Mouse (Mus musculus) stomach, embryonic 14.5 days (tissue): ENCODE measurements around the gene Herc4. TPM values are rescaled to one million over a fixed set of nuclear protein-coding genes. Genes with fewer than 3 reads are reported as not detected.
A peak's percentile ranks its signal among the peaks of the same experiment; 100 is the strongest.

ENCODE experiments used
- ATAC-seq: fragments of 200-750 bp; cut with Nextera tagmentation; 2 replicates; pipeline ENCODE4 v1.8.0; 2017; ENCODE audit warnings: low read depth, moderate TSS enrichment; ENCODE audit not compliant: insufficient number of reproducible peaks, insufficient read depth, low FRiP score
- H3K27ac ChIP-seq: fragments of 300-500 bp; sonication (generic); 2 replicates; pipeline ENCODE4 v1.5.1; 2014; ENCODE audit warnings: mild to moderate bottlenecking, low read length, moderate library complexity, mixed read lengths
- H3K27me3 ChIP-seq: fragments of 300-500 bp; sonication (generic); 2 replicates; pipeline ENCODE4 v1.6.1; 2014; ENCODE audit warnings: low read length, control low read depth, mixed read lengths; ENCODE audit not compliant: control insufficient read depth, insufficient read depth
- H3K36me3 ChIP-seq: fragments of 300-500 bp; sonication (generic); 2 replicates; pipeline ENCODE4 v1.6.1; 2014; ENCODE audit warnings: mild to moderate bottlenecking, control low read depth, low read length, moderate library complexity, mixed read lengths; ENCODE audit not compliant: control insufficient read depth, insufficient read depth
- H3K4me1 ChIP-seq: fragments of 300-500 bp; sonication (generic); 2 replicates; pipeline ENCODE4 v1.6.1; 2014; ENCODE audit warnings: low read length, control low read depth, mixed read lengths; ENCODE audit not compliant: control insufficient read depth, insufficient read depth
- H3K4me2 ChIP-seq: fragments of 300-500 bp; sonication (generic); replicated peaks from 2 replicates; pipeline ENCODE4 v1.6.1; 2014; ENCODE audit warnings: low read depth, low read length, control low read depth
- H3K4me3 ChIP-seq: fragments of 300-500 bp; sonication (generic); 2 replicates; pipeline ENCODE4 v1.5.1; 2014; ENCODE audit warnings: low read depth, low read length, control low read depth
- H3K9ac ChIP-seq: fragments of 300-500 bp; sonication (generic); replicated peaks from 2 replicates; pipeline ENCODE4 v1.6.1; 2014; ENCODE audit warnings: low read depth, mild to moderate bottlenecking, control low read depth, low read length, moderate library complexity, mixed read lengths
- H3K9me3 ChIP-seq: fragments of 300-500 bp; sonication (generic); 2 replicates; pipeline ENCODE4 v1.6.1; 2016; ENCODE audit warnings: low read depth, low read length, control low read depth; ENCODE audit not compliant: control insufficient read depth
- WGBS: fragments of 180-500 bp; shearing (Covaris S2); extraction: QIAGEN DNeasy Blood & Tissue Kit; methylation state at CpG from one replicate; pipeline ENCODE4 v1.1.7; 2014; 5-methylcytosine and 5-hydroxymethylcytosine counted together
- polyA plus RNA-seq: library from polyadenylated mRNA; unstranded; fragments of >200 nt; fragmentation: Nextera tagmentation; extraction: Ambion mirVana; gene quantifications from 2 replicates; pipeline ENCODE4 v1.2.1, GENCODE M21; 2014

Herc4 gene
- polyA plus RNA-seq, 1 experiment from 2014 or later = 49.1 TPM

GRCm38 (mm10) chr10:63240868-63241271 is 2.7 kb upstream of the Herc4 start:
- WGBS = 76% methylated on average over 2 of the region's 2 CpGs
- no peak for ATAC-seq
- H3K4me2 ChIP-seq = no peak overlapping the region
- H3K4me3 ChIP-seq = no peak overlapping the region
- H3K9me3 ChIP-seq = no peaks in the 10 kb centered on the region
- 0 out of 2 replicates have a peak, but pooled peaks cover 6% of the 10 kb centered on the region for H3K4me1 ChIP-seq
- H3K27me3 ChIP-seq = no peaks in the 10 kb centered on the region
- no peak overlapping the region for H3K27ac ChIP-seq
- H3K36me3 ChIP-seq = no peaks in the 10 kb centered on the region
- no peak overlapping the region for H3K9ac ChIP-seq

GRCm38 (mm10) chr10:63242798-63243435 is 693 bp upstream of the Herc4 start:
- peak overlapping the region; percentile 97 for H3K4me3 ChIP-seq
- H3K9ac ChIP-seq = peak overlapping the region; percentile 38
- H3K4me1 ChIP-seq = 0 out of 2 replicates have a peak, but pooled peaks cover 6% of the 10 kb centered on the region
- H3K27me3 ChIP-seq = no peaks in the 10 kb centered on the region
- H3K27ac ChIP-seq = peak overlapping the region; percentile 55
- H3K4me2 ChIP-seq = peak overlapping the region; percentile 62
- H3K36me3 ChIP-seq = no peaks in the 10 kb centered on the region
- H3K9me3 ChIP-seq = no peaks in the 10 kb centered on the region
- no peak for ATAC-seq
- 18% methylated on average over 12 of the region's 12 CpGs for WGBS

- WGBS = under 1% methylated on average over 41 of the region's 41 CpGs
- peak overlapping the region; percentile 54 for H3K4me2 ChIP-seq
- ATAC-seq = peak; percentile 69
- no peaks in the 10 kb centered on the region for H3K27me3 ChIP-seq
- no peaks in the 10 kb centered on the region for H3K36me3 ChIP-seq
- peak overlapping the region; percentile 97 for H3K4me3 ChIP-seq
- peak overlapping the region; percentile 94 for H3K9ac ChIP-seq
- H3K4me1 ChIP-seq = 0 out of 2 replicates have a peak, but pooled peaks cover 6% of the 10 kb centered on the region
- H3K9me3 ChIP-seq = no peaks in the 10 kb centered on the region
- H3K27ac ChIP-seq = peak overlapping the region; percentile 97
These were observed 553 bp downstream of the Herc4 start for GRCm38 (mm10) chr10:63244055-63244671.

- 0 out of 2 replicates have a peak, but pooled peaks cover 6% of the 10 kb centered on the region for H3K4me1 ChIP-seq
- peak overlapping the region; percentile 97 for H3K4me3 ChIP-seq
- H3K27me3 ChIP-seq = no peaks in the 10 kb centered on the region
- 15% methylated on average over 5 of the region's 5 CpGs for WGBS
- H3K36me3 ChIP-seq = no peaks in the 10 kb centered on the region
- H3K27ac ChIP-seq = peak overlapping the region; percentile 97; the same call in 1 of the 2 replicates
- peak overlapping the region; percentile 54 for H3K4me2 ChIP-seq
- no peak for ATAC-seq
- peak overlapping the region; percentile 94 for H3K9ac ChIP-seq
- H3K9me3 ChIP-seq = no peaks in the 10 kb centered on the region
These were observed 1.1 kb downstream of the Herc4 start for GRCm38 (mm10) chr10:63244746-63245145.

- no peak for ATAC-seq
- Histone ChIP-seq H3K27me3 (no peaks in the 10 kb centered on the region), H3K4me3 (no peak overlapping the region), H3K9ac (no peak overlapping the region), H3K4me1 (0 out of 2 replicates have a peak, but pooled peaks cover 6% of the 10 kb centered on the region), H3K4me2 (no peak overlapping the region), H3K27ac (no peak overlapping the region), H3K9me3 (no peaks in the 10 kb centered on the region), H3K36me3 (peaks cover 3% of the 10 kb centered on the region; the same call in 1 of the 2 replicates)
- 96% methylated on average over 3 of the region's 3 CpGs for WGBS
These were observed 2.2 kb downstream of the Herc4 start for GRCm38 (mm10) chr10:63245846-63246245.

GRCm38 (mm10) chr10:63247457-63247856 is 3.8 kb downstream of the Herc4 start:
- no peak overlapping the region for H3K27ac ChIP-seq
- no peaks in the 10 kb centered on the region for H3K9me3 ChIP-seq
- 0 out of 2 replicates have a peak, but pooled peaks cover 5% of the 10 kb centered on the region for H3K4me1 ChIP-seq
- H3K36me3 ChIP-seq = peaks cover 3% of the 10 kb centered on the region; the same call in 1 of the 2 replicates
- H3K4me3 ChIP-seq = no peak overlapping the region
- no peak overlapping the region for H3K4me2 ChIP-seq
- no peak overlapping the region for H3K9ac ChIP-seq
- no peak for ATAC-seq
- H3K27me3 ChIP-seq = no peaks in the 10 kb centered on the region
- WGBS = 79% methylated on average over 7 of the region's 7 CpGs

GRCm38 (mm10) chr10:63248421-63248820 is 4.8 kb downstream of the Herc4 start:
- ATAC-seq = no peak

GRCm38 (mm10) chr10:63258696-63259095 is 15.1 kb downstream of the Herc4 start:
- no peak overlapping the region for H3K27ac ChIP-seq
- peaks cover 13% of the 10 kb centered on the region; the same call in 1 of the 2 replicates for H3K36me3 ChIP-seq
- H3K9ac ChIP-seq = no peak overlapping the region
- 62% methylated on average over 3 of the region's 3 CpGs for WGBS
- no peaks in the 10 kb centered on the region for H3K4me1 ChIP-seq
- H3K9me3 ChIP-seq = no peaks in the 10 kb centered on the region
- no peaks in the 10 kb centered on the region for H3K27me3 ChIP-seq
- ATAC-seq = no peak
- H3K4me2 ChIP-seq = no peak overlapping the region
- no peak overlapping the region for H3K4me3 ChIP-seq

More at GRCm38 (mm10) chr10:63248421-63248820, 4.8 kb downstream of the Herc4 start:
- Histone ChIP-seq H3K27me3 (no peaks in the 10 kb centered on the region), H3K4me1 (no peaks in the 10 kb centered on the region), H3K27ac (no peak overlapping the region), H3K4me3 (no peak overlapping the region), H3K4me2 (no peak overlapping the region), H3K36me3 (peaks cover 3% of the 10 kb centered on the region; the same call in 1 of the 2 replicates), H3K9me3 (no peaks in the 10 kb centered on the region), H3K9ac (no peak overlapping the region)
- 94% methylated on average over 6 of the region's 6 CpGs for WGBS
